Mouse (Mus musculus) limb, embryonic 11.5 days (tissue): ENCODE data around the gene Slc38a3. TPM values are rescaled to one million over a fixed set of nuclear protein-coding genes. Genes with fewer than 3 reads are reported as not detected.

Source experiments
- ATAC-seq: fragments of 200-750 bp; cut with Nextera tagmentation; 2 replicates; pipeline ENCODE4 v1.8.0; 2017; ENCODE audit warnings: low read depth; ENCODE audit not compliant: insufficient number of reproducible peaks, low FRiP score, low TSS enrichment
- DNase-seq: peaks from one replicate; pipeline ENCODE4 v3.0.0-alpha.2; 2015; ENCODE audit warnings: low spot score
- H3K27ac ChIP-seq: fragments of 300-500 bp; sonication (generic); replicated peaks from 2 replicates; pipeline ENCODE4 v1.5.1; 2014; ENCODE audit warnings: low read depth, mild to moderate bottlenecking, low read length
- H3K27me3 ChIP-seq: fragments of 300-500 bp; sonication (generic); 2 replicates; pipeline ENCODE4 v1.6.1; 2014; ENCODE audit warnings: mild to moderate bottlenecking, low read length, mixed read lengths; ENCODE audit not compliant: control insufficient read depth, insufficient read depth
- H3K36me3 ChIP-seq: fragments of 300-500 bp; sonication (generic); 2 replicates; pipeline ENCODE4 v1.6.1; 2014; ENCODE audit warnings: mild to moderate bottlenecking, low read length, moderate library complexity, mixed read lengths; ENCODE audit not compliant: control insufficient read depth, insufficient read depth
- H3K4me1 ChIP-seq: fragments of 300-500 bp; sonication (generic); 2 replicates; pipeline ENCODE4 v1.6.1; 2014; ENCODE audit warnings: low read length, mixed read lengths; ENCODE audit not compliant: control insufficient read depth, insufficient read depth
- H3K4me2 ChIP-seq: fragments of 300-500 bp; sonication (generic); 2 replicates; pipeline ENCODE4 v1.6.1; 2014; ENCODE audit warnings: low read depth, mild to moderate bottlenecking, moderate library complexity; ENCODE audit not compliant: severe bottlenecking
- H3K4me3 ChIP-seq: fragments of 300-500 bp; sonication (generic); 2 replicates; pipeline ENCODE4 v1.5.1; 2014; ENCODE audit warnings: low read depth, low read length
- H3K9ac ChIP-seq: fragments of 300-500 bp; sonication (generic); 2 replicates; pipeline ENCODE4 v1.6.1; 2014; ENCODE audit warnings: mild to moderate bottlenecking, low read length
- H3K9me3 ChIP-seq: fragments of 300-500 bp; sonication (generic); 2 replicates; pipeline ENCODE4 v1.6.1; 2016; ENCODE audit warnings: low read length; ENCODE audit not compliant: control insufficient read depth
- WGBS: fragments of 180-500 bp; shearing (Covaris S2); extraction: QIAGEN DNeasy Blood & Tissue Kit; methylation state at CpG from one replicate; pipeline ENCODE4 v1.1.7; 2014; 5-methylcytosine and 5-hydroxymethylcytosine counted together
- polyA plus RNA-seq: library from polyadenylated mRNA; unstranded; fragments of >200 nt; fragmentation: Nextera tagmentation; extraction: Ambion mirVana; gene quantifications from 2 replicates; pipeline ENCODE4 v1.2.1, GENCODE M21; 2014

The Slc38a3 gene
- polyA plus RNA-seq, 1 experiment from 2014 or later: 3.4 TPM

DNA sequence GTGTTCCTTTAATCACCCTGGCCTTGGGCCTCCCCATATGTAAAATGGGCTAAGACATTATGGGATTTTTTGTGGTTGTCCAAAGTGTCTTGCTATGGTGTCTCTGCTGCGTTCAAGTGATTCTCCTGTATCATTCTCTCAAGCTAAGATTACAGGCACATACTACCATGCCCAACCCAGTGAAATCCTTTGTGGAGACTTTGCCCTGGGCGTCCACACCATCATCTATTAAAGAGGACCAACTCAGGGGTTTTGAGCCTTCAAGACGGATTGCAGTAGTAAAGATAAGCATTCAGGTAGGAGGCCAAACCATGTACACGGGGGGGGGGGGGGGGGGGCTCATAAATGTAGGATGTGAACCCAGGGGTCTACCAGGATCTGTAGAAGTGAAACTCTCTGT lies 14.7 kb downstream of the Slc38a3 start:
- Histone ChIP-seq H3K9ac (no peak overlapping the region), H3K27ac (no peak overlapping the region), H3K4me2 (no peak overlapping the region), H3K27me3 (no peaks in the 10 kb centered on the region), H3K4me1 (no peaks in the 10 kb centered on the region), H3K9me3 (no peaks in the 10 kb centered on the region), H3K36me3 (no peaks in the 10 kb centered on the region), H3K4me3 (no peak overlapping the region)
- ATAC-seq (no peak), DNase-seq (no peak)
- 81% methylated on average over 4 of the region's 4 CpGs for WGBS

DNA sequence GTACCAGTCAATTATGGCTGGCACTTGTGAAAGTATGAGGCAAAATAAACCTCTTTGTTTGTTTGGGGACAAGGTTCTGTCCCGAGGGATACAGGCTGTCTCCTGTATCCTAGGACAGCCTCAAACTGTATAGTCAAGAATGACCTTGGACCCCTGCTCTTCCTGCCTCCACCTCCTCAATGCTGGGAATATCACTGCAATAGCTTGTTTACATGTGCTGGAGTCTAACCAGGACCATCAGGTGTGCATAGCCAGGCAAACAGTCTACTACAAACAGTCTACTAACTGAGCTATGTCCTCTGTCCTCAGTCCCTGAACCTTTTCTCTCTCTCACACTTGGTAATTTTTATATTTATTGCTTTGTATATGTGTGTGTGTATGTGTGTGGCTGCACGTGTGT lies 15.9 kb downstream of the Slc38a3 start:
- no peak overlapping the region for H3K9ac ChIP-seq
- no peak for ATAC-seq

DNA sequence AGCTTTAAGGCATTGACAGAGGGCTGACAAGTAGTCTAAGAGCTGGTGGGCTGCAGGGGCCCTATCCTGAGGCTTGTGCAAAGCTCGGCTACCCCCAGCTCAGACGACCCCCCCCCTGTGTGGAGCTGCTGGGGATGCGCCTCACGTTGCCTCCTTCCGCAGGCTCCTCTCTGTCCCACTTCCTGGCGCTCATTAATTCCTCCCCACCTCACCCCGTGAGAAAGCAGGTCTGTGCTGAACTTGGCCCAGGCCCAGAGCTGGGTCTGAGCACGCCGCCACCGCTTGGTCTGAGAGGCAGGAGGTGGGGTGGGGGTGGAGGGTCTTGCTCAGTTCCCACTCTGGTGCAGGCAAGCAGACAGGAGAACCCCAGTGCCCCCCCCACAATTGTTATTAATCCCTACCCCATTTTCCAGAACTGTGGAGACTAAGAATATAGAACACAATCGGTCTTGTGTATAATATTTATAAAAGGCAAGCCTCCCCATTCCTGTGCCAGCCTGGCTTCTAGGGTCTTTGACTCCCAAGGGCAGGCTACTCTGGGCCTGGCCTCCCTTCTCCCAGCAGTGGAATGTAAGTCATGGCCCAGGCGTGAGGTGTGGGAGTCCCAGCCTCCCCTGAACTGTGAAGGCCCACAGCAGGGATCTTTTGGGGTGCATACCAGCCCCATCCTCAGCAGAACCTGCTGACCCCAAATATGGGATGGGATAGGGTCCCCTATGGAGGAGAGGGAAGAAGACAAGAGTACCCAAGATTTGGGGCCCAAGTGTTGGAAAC lies 18.4 kb downstream of the Slc38a3 start:
- no peaks in the 10 kb centered on the region for H3K36me3 ChIP-seq
- no peak overlapping the region for H3K4me2 ChIP-seq
- no peaks in the 10 kb centered on the region for H3K4me1 ChIP-seq
- H3K27ac ChIP-seq: no peak overlapping the region
- WGBS: 45% methylated on average over 12 of the region's 12 CpGs
- no peak overlapping the region for H3K9ac ChIP-seq
- no peaks in the 10 kb centered on the region for H3K27me3 ChIP-seq
- H3K4me3 ChIP-seq: no peak overlapping the region
- no peaks in the 10 kb centered on the region for H3K9me3 ChIP-seq
- ATAC-seq (0 out of 2 replicates have a peak, but pooled peaks have one; percentile 58), DNase-seq (no peak)

More for the DNA sequence above, 15.9 kb downstream of the Slc38a3 start:
- Histone ChIP-seq H3K36me3 (no peaks in the 10 kb centered on the region), H3K9me3 (no peaks in the 10 kb centered on the region), H3K4me3 (no peak overlapping the region), H3K4me2 (no peak overlapping the region), H3K27ac (no peak overlapping the region), H3K4me1 (no peaks in the 10 kb centered on the region), H3K27me3 (no peaks in the 10 kb centered on the region)
- no peak for DNase-seq
- WGBS: 85% methylated on average over 2 of the region's 2 CpGs

DNA sequence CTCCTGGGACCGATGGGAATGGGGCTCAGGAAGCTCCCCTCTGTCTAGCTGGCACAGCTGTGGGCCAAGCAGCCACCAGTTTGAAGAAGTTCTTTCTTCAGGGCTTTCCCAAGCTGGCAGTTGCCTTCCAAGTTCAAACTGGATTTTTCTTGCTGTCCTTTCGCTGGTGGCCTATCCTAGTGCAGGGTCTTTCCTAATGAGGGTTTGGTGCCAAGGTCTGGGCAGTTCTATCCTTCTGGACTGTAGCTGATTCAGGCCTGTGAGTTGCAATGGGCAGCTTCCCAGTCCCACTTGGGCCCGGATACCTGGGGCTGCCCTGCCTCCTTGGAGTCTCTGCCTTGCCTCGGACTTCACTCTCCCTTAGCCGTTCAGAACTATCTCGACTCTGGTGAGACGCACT lies 19.1 kb downstream of the Slc38a3 start:
- Histone ChIP-seq H3K36me3 (no peaks in the 10 kb centered on the region), H3K4me2 (no peak overlapping the region), H3K9ac (no peak overlapping the region), H3K27me3 (no peaks in the 10 kb centered on the region), H3K9me3 (no peaks in the 10 kb centered on the region), H3K4me3 (no peak overlapping the region), H3K27ac (no peak overlapping the region), H3K4me1 (peaks cover 3% of the 10 kb centered on the region; the same call in 1 of the 2 replicates)
- ATAC-seq (no peak), DNase-seq (no peak)
- 69% methylated on average over 7 of the region's 7 CpGs for WGBS

DNA sequence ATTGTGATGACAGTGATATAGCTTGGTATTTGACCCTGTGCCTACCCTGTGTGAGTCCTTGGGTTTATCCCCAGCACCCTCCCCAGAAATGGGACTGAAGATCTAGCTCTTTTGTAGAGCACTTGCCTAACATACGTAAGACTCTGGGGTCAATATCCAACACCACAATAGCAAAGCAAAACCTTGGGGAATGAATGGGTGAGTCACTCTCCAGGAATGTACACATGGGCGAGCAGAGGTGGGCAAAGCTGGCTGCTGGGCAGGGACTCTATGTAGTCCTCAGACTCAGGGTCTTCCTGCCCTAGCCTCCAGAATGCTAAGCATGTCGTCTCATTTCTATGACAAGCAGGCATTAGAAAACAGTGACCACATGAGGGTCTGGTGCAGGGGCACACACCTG lies 20.6 kb downstream of the Slc38a3 start:
- Histone ChIP-seq H3K4me3 (no peak overlapping the region), H3K36me3 (no peaks in the 10 kb centered on the region), H3K4me2 (no peak overlapping the region), H3K27me3 (no peaks in the 10 kb centered on the region), H3K9ac (no peak overlapping the region), H3K9me3 (no peaks in the 10 kb centered on the region), H3K27ac (no peak overlapping the region), H3K4me1 (peaks cover 10% of the 10 kb centered on the region; the same call in 1 of the 2 replicates)
- ATAC-seq (no peak), DNase-seq (no peak)
- WGBS: 81% methylated on average over 3 of the region's 3 CpGs

DNA sequence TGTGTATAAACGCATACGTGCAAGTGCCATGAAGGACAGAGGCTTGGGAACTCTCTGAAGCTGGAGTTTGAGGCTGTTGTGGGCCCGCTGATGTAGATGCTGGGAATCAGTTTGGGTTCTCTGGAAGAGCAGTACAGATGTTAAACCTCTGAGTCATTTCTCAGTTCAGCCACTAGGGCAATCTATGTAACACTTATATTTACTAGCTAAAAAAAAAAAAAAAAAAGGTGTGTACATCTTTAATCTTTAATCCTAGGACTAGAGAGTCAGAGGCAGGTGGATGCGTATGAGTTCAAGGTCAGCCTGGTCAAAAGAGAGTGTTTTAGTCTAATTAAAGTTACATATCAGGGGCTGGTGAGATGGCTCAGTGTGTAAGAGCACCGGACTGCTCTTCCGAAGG lies 22.4 kb downstream of the Slc38a3 start:
- H3K4me1 ChIP-seq: peaks cover 10% of the 10 kb centered on the region; the same call in 1 of the 2 replicates
- H3K4me2 ChIP-seq: no peak overlapping the region

DNA sequence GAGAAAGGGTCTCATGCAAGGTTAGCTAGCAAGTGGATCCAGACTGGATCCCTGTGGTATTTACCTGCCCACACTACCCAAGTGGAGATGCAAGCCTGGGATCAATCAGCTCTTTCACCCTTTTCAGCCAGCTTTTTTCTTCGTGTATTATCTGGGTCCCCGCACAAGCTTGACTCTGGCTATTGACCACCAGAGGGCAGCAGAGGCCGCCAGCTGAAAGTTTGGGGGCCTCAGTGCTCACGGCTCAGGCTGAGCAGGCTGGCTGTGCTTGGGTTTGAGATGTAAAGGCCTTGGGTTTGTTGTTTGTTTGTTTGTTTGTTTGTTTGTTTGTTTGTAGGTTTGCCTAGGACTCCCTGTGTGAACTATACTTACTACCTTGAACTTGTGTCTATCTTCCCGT lies 23.8 kb downstream of the Slc38a3 start:
- Histone ChIP-seq H3K9ac (no peak overlapping the region; the same call in 1 of the 2 replicates), H3K27me3 (no peaks in the 10 kb centered on the region), H3K9me3 (no peaks in the 10 kb centered on the region), H3K36me3 (no peaks in the 10 kb centered on the region), H3K4me1 (peaks cover 10% of the 10 kb centered on the region; the same call in 1 of the 2 replicates), H3K27ac (no peak overlapping the region), H3K4me3 (no peak overlapping the region), H3K4me2 (0 out of 2 replicates have a peak overlapping the region, but pooled peaks have one; percentile 15)
- 14% methylated on average over 5 of the region's 5 CpGs for WGBS
- peak; percentile 93 for DNase-seq
- no peak for ATAC-seq

More for the DNA sequence above, 22.4 kb downstream of the Slc38a3 start:
- WGBS: 81% methylated on average over 6 of the region's 6 CpGs
- no peak overlapping the region for H3K9ac ChIP-seq
- no peak for DNase-seq
- no peaks in the 10 kb centered on the region for H3K9me3 ChIP-seq
- no peak overlapping the region for H3K27ac ChIP-seq
- no peak overlapping the region for H3K4me3 ChIP-seq
- no peak for ATAC-seq
- no peaks in the 10 kb centered on the region for H3K27me3 ChIP-seq
- no peaks in the 10 kb centered on the region for H3K36me3 ChIP-seq

DNA sequence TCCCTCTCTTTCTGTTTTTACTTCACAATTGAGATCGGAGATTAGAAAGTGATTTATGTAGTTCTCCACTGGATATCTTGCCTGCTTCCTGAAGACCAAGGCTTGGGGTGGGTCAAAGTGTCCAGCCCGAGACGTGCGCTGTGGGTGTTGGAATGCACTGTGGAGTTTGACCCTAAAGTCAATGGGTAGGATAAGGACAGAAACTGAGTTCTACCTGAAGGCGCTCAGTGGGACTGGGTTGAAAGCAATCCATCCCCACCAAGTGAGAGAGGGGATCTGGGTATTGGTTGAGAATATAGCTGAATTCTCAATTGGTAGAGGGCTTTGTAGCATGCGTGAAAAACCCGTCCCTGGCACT lies 24.2 kb downstream of the Slc38a3 start:
- H3K4me2 ChIP-seq: 0 out of 2 replicates have a peak overlapping the region, but pooled peaks have one; percentile 15

More for the DNA sequence above, 24.2 kb downstream of the Slc38a3 start:
- Histone ChIP-seq H3K27ac (no peak overlapping the region), H3K9ac (peak overlapping the region; percentile 55; the same call in 1 of the 2 replicates), H3K36me3 (no peaks in the 10 kb centered on the region), H3K9me3 (no peaks in the 10 kb centered on the region), H3K4me3 (no peak overlapping the region), H3K27me3 (no peaks in the 10 kb centered on the region), H3K4me1 (peaks cover 10% of the 10 kb centered on the region; the same call in 1 of the 2 replicates)
- DNase-seq: no peak
- 48% methylated on average over 7 of the region's 7 CpGs for WGBS
- no peak for ATAC-seq
